Mouse (Mus musculus) limb, embryonic 14.5 days (tissue): ENCODE measurements at regions not wholly inside any gene's neighbourhood (a gene's known extent, or its start where the extent isn't known, plus 50 kb on each side); places are given as distances from the start of the nearest gene placed in this dataset.
A peak's percentile ranks its signal among the peaks of the same experiment; 100 is the strongest.

Source experiments
- ATAC-seq: fragments of 200-750 bp; cut with Nextera tagmentation; 2 replicates; pipeline ENCODE4 v1.8.0; 2017; ENCODE audit warnings: low read depth, moderate number of reproducible peaks, moderate TSS enrichment; ENCODE audit not compliant: low FRiP score
- DNase-seq: peaks from one replicate; pipeline ENCODE4 v3.0.0-alpha.2; 2015; ENCODE audit warnings: low spot score
- H3K27ac ChIP-seq: fragments of 300-500 bp; sonication (generic); replicated peaks from 2 replicates; pipeline ENCODE4 v1.5.1; 2014; ENCODE audit warnings: low read depth, mild to moderate bottlenecking, low read length, moderate library complexity, mixed read lengths
- H3K27me3 ChIP-seq: fragments of 300-500 bp; sonication (generic); 2 replicates; pipeline ENCODE4 v1.6.1; 2014; ENCODE audit warnings: low read length, mixed read lengths; ENCODE audit not compliant: control insufficient read depth, insufficient read depth
- H3K36me3 ChIP-seq: fragments of 300-500 bp; sonication (generic); 2 replicates; pipeline ENCODE4 v1.6.1; 2014; ENCODE audit warnings: mild to moderate bottlenecking, low read length, moderate library complexity, mixed read lengths; ENCODE audit not compliant: control insufficient read depth, insufficient read depth
- H3K4me1 ChIP-seq: fragments of 300-500 bp; sonication (generic); 2 replicates; pipeline ENCODE4 v1.6.1; 2014; ENCODE audit warnings: antibody characterized with exemption, low read length, mixed read lengths; ENCODE audit not compliant: control insufficient read depth, insufficient read depth
- H3K4me2 ChIP-seq: fragments of 300-500 bp; sonication (generic); replicated peaks from 2 replicates; pipeline ENCODE4 v1.6.1; 2014; ENCODE audit warnings: low read depth, mild to moderate bottlenecking, low read length, moderate library complexity; ENCODE audit not compliant: severe bottlenecking
- H3K4me3 ChIP-seq: fragments of 300-500 bp; sonication (generic); replicated peaks from 2 replicates; pipeline ENCODE4 v1.5.1; 2014; ENCODE audit warnings: low read length
- H3K9ac ChIP-seq: fragments of 300-500 bp; sonication (generic); 2 replicates; pipeline ENCODE4 v1.6.1; 2014; ENCODE audit warnings: mild to moderate bottlenecking, low read depth, low read length, moderate library complexity; ENCODE audit not compliant: severe bottlenecking
- H3K9me3 ChIP-seq: fragments of 300-500 bp; sonication (generic); 2 replicates; pipeline ENCODE4 v1.6.1; 2016; ENCODE audit warnings: low read length; ENCODE audit not compliant: control insufficient read depth
- POLR2A ChIP-seq: fragments of 200-500 bp; IDR thresholded peaks from 2 replicates; pipeline ENCODE4 v1.8.0; 2012; ENCODE audit warnings: inconsistent platforms, mild to moderate bottlenecking, moderate library complexity, borderline replicate concordance; ENCODE audit not compliant: insufficient read depth, insufficient read length; ENCODE audit errors: extremely low read depth
- WGBS: fragments of 180-500 bp; shearing (Covaris S2); extraction: QIAGEN DNeasy Blood & Tissue Kit; methylation state at CpG from one replicate; pipeline ENCODE4 v1.1.7; 2014; 5-methylcytosine and 5-hydroxymethylcytosine counted together

- DNase-seq: peak; percentile 4
- TF ChIP-seq POLR2A: no peak
- Histone ChIP-seq H3K9me3 (no peaks in the 10 kb centered on the region), H3K4me1 (no peaks in the 10 kb centered on the region), H3K27ac (no peak overlapping the region), H3K36me3 (no peaks in the 10 kb centered on the region), H3K27me3 (no peaks in the 10 kb centered on the region), H3K9ac (no peak overlapping the region), H3K4me3 (no peak overlapping the region), H3K4me2 (no peak overlapping the region)
- WGBS: 49% methylated on average over 5 of the region's 5 CpGs
- peak; percentile 79 for ATAC-seq
Measured at GRCm38 (mm10) chr1:69247691-69248090, 139.8 kb upstream of the Erbb4 start.

DNA sequence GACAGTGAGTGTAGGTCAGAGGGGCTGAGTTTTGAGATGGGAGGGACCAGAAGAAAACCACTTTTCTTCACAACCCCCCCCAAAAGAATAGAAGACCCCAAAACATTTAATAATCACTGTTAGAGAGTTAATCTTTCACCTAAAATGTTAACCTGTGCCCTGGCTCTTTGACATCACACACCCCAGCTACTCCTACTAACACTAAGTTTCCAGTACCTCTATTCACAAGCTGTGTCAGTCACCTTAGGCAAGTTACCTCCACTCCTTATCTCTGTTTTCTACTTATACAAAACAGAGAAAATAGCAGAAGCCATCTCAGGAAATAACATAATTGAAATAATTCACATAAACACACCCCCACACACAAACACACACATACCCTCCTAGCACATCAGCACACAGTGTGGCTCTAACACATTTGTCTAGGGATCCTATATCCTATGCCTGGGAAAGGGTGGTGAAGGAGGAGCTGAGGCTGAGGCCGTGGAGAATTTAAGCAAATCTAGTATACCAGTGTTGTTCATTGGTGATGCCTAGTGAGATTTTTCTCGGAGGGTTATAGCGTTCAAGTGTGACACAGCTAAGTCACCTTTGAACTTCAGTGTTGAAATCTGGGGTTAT lies 134.5 kb upstream of the Erbb4 start:
- DNase-seq (no peak), ATAC-seq (no peak)
- Histone ChIP-seq H3K9me3 (no peaks in the 10 kb centered on the region), H3K27ac (no peak overlapping the region), H3K4me2 (peak overlapping the region; percentile 41), H3K36me3 (no peaks in the 10 kb centered on the region), H3K4me1 (no peaks in the 10 kb centered on the region), H3K27me3 (no peaks in the 10 kb centered on the region), H3K4me3 (no peak overlapping the region; the same call in 1 of the 2 replicates), H3K9ac (peak overlapping the region; percentile 22; the same call in 1 of the 2 replicates)
- no peak for TF ChIP-seq POLR2A
- WGBS: 88% methylated on average over 3 of the region's 3 CpGs

DNA sequence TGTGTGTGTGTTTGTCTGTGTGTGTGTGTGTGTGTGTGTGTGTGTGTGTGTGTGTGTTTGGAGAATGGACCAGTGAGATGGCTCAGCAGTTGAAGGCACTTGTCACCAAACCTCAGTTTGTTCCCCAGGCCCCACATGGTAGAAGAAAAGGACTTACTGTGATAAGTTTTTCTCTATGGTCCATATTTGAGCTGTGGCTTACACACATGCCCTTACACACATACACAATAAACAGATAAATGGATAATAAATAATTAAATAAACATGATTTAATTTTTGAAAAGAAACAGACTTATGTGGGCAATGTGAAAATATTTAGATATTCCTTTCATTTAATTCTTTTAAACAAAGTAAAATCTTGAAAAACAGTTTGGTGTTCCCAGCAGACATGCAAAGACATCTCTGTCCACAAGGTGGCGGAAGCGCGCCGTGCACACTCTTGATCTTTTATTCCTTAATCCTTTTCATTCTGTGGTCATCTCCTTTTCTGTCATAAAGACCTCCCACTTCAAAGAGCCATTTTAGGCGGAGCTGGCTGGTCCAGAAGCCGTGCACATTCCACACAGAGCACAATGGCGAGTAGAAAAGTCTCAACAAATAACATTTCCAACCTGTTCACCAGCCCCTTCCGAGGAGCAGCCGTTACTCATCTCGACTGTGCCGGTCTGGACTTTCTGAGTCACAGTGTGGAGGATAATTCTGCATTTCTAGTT lies 133.8 kb upstream of the Erbb4 start:
- Histone ChIP-seq H3K4me2 (peak overlapping the region; percentile 41), H3K9ac (peak overlapping the region; percentile 22; the same call in 1 of the 2 replicates), H3K4me3 (peak overlapping the region; percentile 24; the same call in 1 of the 2 replicates), H3K9me3 (no peaks in the 10 kb centered on the region), H3K27ac (no peak overlapping the region), H3K36me3 (no peaks in the 10 kb centered on the region), H3K4me1 (no peaks in the 10 kb centered on the region), H3K27me3 (no peaks in the 10 kb centered on the region)
- 19% methylated on average over 11 of the region's 11 CpGs for WGBS
- ATAC-seq: peak; percentile 88
- no peak for TF ChIP-seq POLR2A
- peak; percentile 63 for DNase-seq

GRCm38 (mm10) chr1:69227864-69228263 lies 120.0 kb upstream of the Erbb4 start:
- Histone ChIP-seq H3K4me2 (no peak overlapping the region), H3K27me3 (no peaks in the 10 kb centered on the region), H3K27ac (no peak overlapping the region), H3K9ac (no peak overlapping the region), H3K36me3 (no peaks in the 10 kb centered on the region), H3K9me3 (no peaks in the 10 kb centered on the region), H3K4me1 (no peaks in the 10 kb centered on the region), H3K4me3 (no peak overlapping the region)
- DNase-seq: no peak
- no peak for ATAC-seq
- no peak for TF ChIP-seq POLR2A

GRCm38 (mm10) chr1:69212896-69213500 lies 105.1 kb upstream of the Erbb4 start:
- Histone ChIP-seq H3K4me3 (no peak overlapping the region), H3K27ac (no peak overlapping the region), H3K9me3 (no peaks in the 10 kb centered on the region), H3K27me3 (no peaks in the 10 kb centered on the region), H3K4me2 (no peak overlapping the region), H3K36me3 (no peaks in the 10 kb centered on the region), H3K9ac (no peak overlapping the region), H3K4me1 (no peaks in the 10 kb centered on the region)
- ATAC-seq: no peak
- no peak for TF ChIP-seq POLR2A
- DNase-seq: no peak
- 76% methylated on average over 1 of the region's 1 CpGs for WGBS
